25 mouse cellular contexts compared by ENCODE assay signal in the genomic region with DNA sequence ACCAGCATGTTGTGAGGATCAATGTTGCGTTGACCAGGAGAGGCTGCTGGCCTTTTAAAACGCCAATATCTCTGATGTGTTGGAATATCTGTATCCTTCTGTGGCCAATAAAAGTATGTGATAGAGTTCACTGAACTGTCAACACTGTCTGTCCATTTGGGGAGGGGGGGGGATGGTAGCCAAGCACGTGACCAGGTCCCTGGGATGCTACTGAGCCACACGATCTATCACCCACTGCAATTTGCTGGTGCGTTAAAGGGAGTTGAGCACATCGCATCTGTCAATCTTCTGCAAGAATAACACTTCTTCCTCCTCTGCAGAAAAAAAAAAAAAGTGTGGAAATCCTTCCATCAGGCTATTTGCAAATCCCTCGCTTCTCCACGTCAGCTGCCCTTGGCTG. TPM values are rescaled to one million over a fixed set of nuclear protein-coding genes. Genes with fewer than 3 reads are reported as not detected.
DNase-seq lines count a peak whose midpoint lies in the region; ATAC-seq and TF ChIP-seq lines count a peak whose summit lies in the region.
"Had no signal": no experiment of that assay in that cellular context is flagged by ENCODE, and none has a peak within 500 bp of the region (broad histone marks: within the 10 kb centered on the region; RNA-seq: fewer than 3 reads in every experiment).

No protein-coding gene starts in this region.

- DNase-seq in cerebellum, postnatal 10 days = peak; percentile 41 to 60
- no peak for DNase-seq in cerebellum, adult 11-12 months
- DNase-seq in lung, adult 2 months = no peak
- no peak for DNase-seq in stomach, postnatal 0 days (ENCODE audit: low spot score)
- DNase-seq: adrenal gland, adult 8-10 months; adrenal gland, postnatal 25 days; cerebellum, adult 18-20 months; cerebellum, adult 9-10 months; cerebellum, postnatal 25 days; forebrain, postnatal 0 days; gastrocnemius, adult 2 months; gastrocnemius, postnatal 14 days; heart, adult 11 months had no signal

- H3K4me3 ChIP-seq in intestine, embryonic 15.5 days (replicated peaks) = no peak overlapping the region
- H3K4me3 ChIP-seq in intestine, postnatal 0 days (ENCODE audit: low read depth, low read length) = no peak overlapping the region
- no peak overlapping the region for H3K4me3 ChIP-seq in lung, embryonic 15.5 days
- no peak overlapping the region for H3K4me3 ChIP-seq in lung, adult 2 months (replicated peaks; ENCODE audit: extremely low read depth, low read depth, low read length)
- no peak overlapping the region for H3K4me3 ChIP-seq in stomach, embryonic 16.5 days (replicated peaks; ENCODE audit: low read length)
- no peak overlapping the region for H3K4me3 ChIP-seq in stomach, postnatal 0 days (ENCODE audit: low read depth, low read length)
- H3K4me3 ChIP-seq: embryonic facial prominence, embryonic 12.5 days; embryonic facial prominence, embryonic 15.5 days; gastrocnemius, adult 2 months; hindbrain, embryonic 12.5 days had no signal

- ATAC-seq in intestine, embryonic 15.5 days = peak; percentile 45
- ATAC-seq in intestine, postnatal 0 days = no peak
- ATAC-seq in lung, embryonic 15.5 days (ENCODE audit: borderline replicate concordance, extremely low read depth, low FRiP score, low TSS enrichment) = peak; percentile 45; the same call in 1 of the 2 replicates
- ATAC-seq in stomach, embryonic 16.5 days (ENCODE audit: insufficient read depth, low FRiP score) = peak; percentile 37; the same call in 1 of the 2 replicates
- no peak; the same call in 1 of the 2 replicates for ATAC-seq in stomach, postnatal 0 days (ENCODE audit: low FRiP score, low TSS enrichment)
- ATAC-seq: activated CD4-positive, CD25-positive, alpha-beta regulatory T cell, adult 4 months; forebrain, postnatal 0 days had no signal

- H3K36me3 ChIP-seq in intestine, embryonic 15.5 days = no peaks in the 10 kb centered on the region
- no peaks in the 10 kb centered on the region for H3K36me3 ChIP-seq in intestine, postnatal 0 days (ENCODE audit: control insufficient read depth, insufficient read depth)
- no peaks in the 10 kb centered on the region for H3K36me3 ChIP-seq in lung, embryonic 15.5 days
- H3K36me3 ChIP-seq in stomach, embryonic 16.5 days (ENCODE audit: control insufficient read depth, insufficient read depth, low read length) = no peaks in the 10 kb centered on the region
- H3K36me3 ChIP-seq in stomach, postnatal 0 days (ENCODE audit: control insufficient read depth, insufficient read depth, low read length) = no peaks in the 10 kb centered on the region
- H3K36me3 ChIP-seq: embryonic facial prominence, embryonic 12.5 days; embryonic facial prominence, embryonic 15.5 days; hindbrain, embryonic 12.5 days had no signal

- no peak for TF ChIP-seq POLR2A in lung, adult 2 months (IDR thresholded peaks at IDR 0.05; ENCODE audit: borderline replicate concordance, extremely low read depth, low read depth, low read length)

- WGBS in intestine, embryonic 15.5 days = 54% methylated on average over 8 of the region's 8 CpGs
- 61% methylated on average over 8 of the region's 8 CpGs for WGBS in intestine, postnatal 0 days
- WGBS in lung, embryonic 15.5 days = 48% methylated on average over 8 of the region's 8 CpGs
- 69% methylated on average over 8 of the region's 8 CpGs for WGBS in lung, adult 2 months
- WGBS in stomach, embryonic 16.5 days = 53% methylated on average over 8 of the region's 8 CpGs
- whole genome bisulfite sequencing in stomach, postnatal 0 days = 60% methylated on average over 8 of the region's 8 CpGs

- TF ChIP-seq CTCF in intestine, postnatal 0 days (IDR thresholded peaks at IDR 0.05; ENCODE audit: low read depth) = no peak
- TF ChIP-seq CTCF in lung, adult 2 months (IDR thresholded peaks at IDR 0.05; ENCODE audit: insufficient read depth, low read length) = no peak
- no peak for TF ChIP-seq CTCF in stomach, postnatal 0 days (IDR thresholded peaks at IDR 0.05; ENCODE audit: low read depth)

- H3K9me3 ChIP-seq in intestine, embryonic 15.5 days = no peaks in the 10 kb centered on the region
- H3K9me3 ChIP-seq in intestine, postnatal 0 days (ENCODE audit: control insufficient read depth) = no peaks in the 10 kb centered on the region
- no peaks in the 10 kb centered on the region for H3K9me3 ChIP-seq in lung, embryonic 15.5 days
- H3K9me3 ChIP-seq in stomach, embryonic 16.5 days (replicated peaks; ENCODE audit: control insufficient read depth, low read length) = no peaks in the 10 kb centered on the region
- no peaks in the 10 kb centered on the region for H3K9me3 ChIP-seq in stomach, postnatal 0 days (ENCODE audit: control insufficient read depth, low read length)
- H3K9me3 ChIP-seq: embryonic facial prominence, embryonic 12.5 days; embryonic facial prominence, embryonic 15.5 days; hindbrain, embryonic 12.5 days had no signal

- no peak overlapping the region for H3K27ac ChIP-seq in intestine, embryonic 15.5 days
- H3K27ac ChIP-seq in intestine, postnatal 0 days (ENCODE audit: low read depth, low read length) = no peak overlapping the region
- no peak overlapping the region for H3K27ac ChIP-seq in lung, embryonic 15.5 days
- H3K27ac ChIP-seq in stomach, embryonic 16.5 days (ENCODE audit: low read length) = no peak overlapping the region
- H3K27ac ChIP-seq in stomach, postnatal 0 days (replicated peaks) = no peak overlapping the region
- H3K27ac ChIP-seq: embryonic facial prominence, embryonic 12.5 days; embryonic facial prominence, embryonic 15.5 days; gastrocnemius, adult 2 months; hindbrain, embryonic 12.5 days had no signal

- H3K4me1 ChIP-seq in intestine, embryonic 15.5 days (replicated peaks) = no peaks in the 10 kb centered on the region
- no peaks in the 10 kb centered on the region for H3K4me1 ChIP-seq in intestine, postnatal 0 days (replicated peaks; ENCODE audit: control insufficient read depth, insufficient read depth, low read length)
- H3K4me1 ChIP-seq in lung, embryonic 15.5 days = 0 out of 2 replicates have a peak, but pooled peaks cover 6% of the 10 kb centered on the region
- H3K4me1 ChIP-seq in lung, adult 2 months (ENCODE audit: control insufficient read depth, insufficient read depth, low read length) = no peaks in the 10 kb centered on the region
- H3K4me1 ChIP-seq in stomach, embryonic 16.5 days (ENCODE audit: control insufficient read depth, insufficient read depth, low read length) = no peaks in the 10 kb centered on the region
- no peaks in the 10 kb centered on the region for H3K4me1 ChIP-seq in stomach, postnatal 0 days (replicated peaks; ENCODE audit: control insufficient read depth, insufficient read depth)
- H3K4me1 ChIP-seq: embryonic facial prominence, embryonic 12.5 days; embryonic facial prominence, embryonic 15.5 days; hindbrain, embryonic 12.5 days had no signal

- TF ChIP-seq EP300 in stomach, postnatal 0 days (optimal IDR thresholded peaks at IDR 0.05) = no peak

- H3K4me2 ChIP-seq in intestine, embryonic 15.5 days (replicated peaks) = no peak overlapping the region
- H3K4me2 ChIP-seq in intestine, postnatal 0 days (replicated peaks; ENCODE audit: low read depth) = no peak overlapping the region
- no peak overlapping the region for H3K4me2 ChIP-seq in lung, embryonic 15.5 days
- H3K4me2 ChIP-seq in stomach, embryonic 16.5 days (ENCODE audit: low read depth, low read length) = no peak overlapping the region
- no peak overlapping the region for H3K4me2 ChIP-seq in stomach, postnatal 0 days (replicated peaks; ENCODE audit: low read depth)
- H3K4me2 ChIP-seq: embryonic facial prominence, embryonic 12.5 days; embryonic facial prominence, embryonic 15.5 days; heart, embryonic 11.5 days; hindbrain, embryonic 12.5 days had no signal

- H3K9ac ChIP-seq in intestine, embryonic 15.5 days = no peak overlapping the region
- no peak overlapping the region for H3K9ac ChIP-seq in intestine, postnatal 0 days (ENCODE audit: low read depth, low read length)
- no peak overlapping the region for H3K9ac ChIP-seq in lung, embryonic 15.5 days
- no peak overlapping the region for H3K9ac ChIP-seq in stomach, embryonic 16.5 days (ENCODE audit: low read length)
- H3K9ac ChIP-seq in stomach, postnatal 0 days (ENCODE audit: low read length) = no peak overlapping the region
- H3K9ac ChIP-seq: embryonic facial prominence, embryonic 12.5 days; embryonic facial prominence, embryonic 15.5 days; forebrain, postnatal 0 days; hindbrain, embryonic 12.5 days had no signal

- no peaks in the 10 kb centered on the region for H3K27me3 ChIP-seq in intestine, embryonic 15.5 days (replicated peaks)
- no peaks in the 10 kb centered on the region for H3K27me3 ChIP-seq in intestine, postnatal 0 days (replicated peaks; ENCODE audit: control insufficient read depth, insufficient read depth, low read length)
- H3K27me3 ChIP-seq in lung, embryonic 15.5 days = no peaks in the 10 kb centered on the region
- no peaks in the 10 kb centered on the region for H3K27me3 ChIP-seq in stomach, embryonic 16.5 days (ENCODE audit: control insufficient read depth, insufficient read depth, low read length)
- no peaks in the 10 kb centered on the region for H3K27me3 ChIP-seq in stomach, postnatal 0 days (ENCODE audit: control insufficient read depth, insufficient read depth, low read length)
- H3K27me3 ChIP-seq: embryonic facial prominence, embryonic 12.5 days; embryonic facial prominence, embryonic 15.5 days; hindbrain, embryonic 12.5 days had no signal

RNA-seq across cellular contexts. Expression of a gene that starts 43.9 kb away (rescaled TPM):
- polyA plus RNA-seq in intestine, embryonic 15.5 days (2015; fragmentation: Nextera tagmentation; extraction: Ambion mirVana) = 0.08 and 0.14 TPM in 2 replicates
- polyA plus RNA-seq in intestine, postnatal 0 days (2015; fragmentation: Nextera tagmentation; extraction: Ambion mirVana) = 0.03 TPM in 1 of 2 replicates, not detected in the other
- polyA plus RNA-seq in lung, embryonic 15.5 days (2015; fragmentation: Nextera tagmentation; extraction: Ambion mirVana) = 0.05 and 0.08 TPM in 2 replicates
- polyA plus RNA-seq in lung, adult 2 months (2012; rRNA removed) = not detected in 2 replicates
- polyA plus RNA-seq in stomach, embryonic 16.5 days (2015; fragmentation: Nextera tagmentation; extraction: Ambion mirVana) = 0.05 and 0.09 TPM in 2 replicates
- not detected in 2 replicates for polyA plus RNA-seq in stomach, postnatal 0 days (2015; fragmentation: Nextera tagmentation; extraction: Ambion mirVana)
- polyA plus RNA-seq: activated CD4-positive, CD25-positive, alpha-beta regulatory T cell, adult 4 months; brain, embryonic 14.5 days; embryonic facial prominence, embryonic 12.5 days; embryonic facial prominence, embryonic 15.5 days; forebrain, embryonic 11.5 days; heart, embryonic 11.5 days; heart, embryonic 14.5 days; hindbrain, embryonic 12.5 days had no signal

Comparison
In these comparisons a context has a peak if more than half of its experiments do, and no peak if none do; other contexts are left out.
1. DNase-seq: peak in cerebellum, postnatal 10 days (2 of 2); none in cerebellum, adult 11-12 months (single experiment), lung, adult 2 months (single experiment) and stomach, postnatal 0 days (single experiment).
2. ATAC-seq: peak in intestine, embryonic 15.5 days (single experiment), lung, embryonic 15.5 days (single experiment) and stomach, embryonic 16.5 days (single experiment); none in intestine, postnatal 0 days (single experiment) and stomach, postnatal 0 days (single experiment).